ENCODE assay signal across 13 mouse cellular contexts in genomic region chr14:77708354-77709150, GRCm38 (mm10).
DNase-seq lines count a peak whose midpoint lies in the region; ATAC-seq and TF ChIP-seq lines count a peak whose summit lies in the region.
"Had no signal": no experiment of that assay in that cellular context is flagged by ENCODE, and none has a peak within 500 bp of the region (broad histone marks: within the 10 kb centered on the region; RNA-seq: fewer than 3 reads in every experiment).

No protein-coding gene starts in this region.

- no peaks in the 10 kb centered on the region for H3K27me3 ChIP-seq in intestine, postnatal 0 days (replicated peaks; ENCODE audit: control insufficient read depth, insufficient read depth, low read length)
- no peaks in the 10 kb centered on the region for H3K27me3 ChIP-seq in intestine, embryonic 16.5 days (replicated peaks; ENCODE audit: control insufficient read depth, insufficient read depth, low read length)
- no peaks in the 10 kb centered on the region for H3K27me3 ChIP-seq in midbrain, embryonic 14.5 days (ENCODE audit: control insufficient read depth, insufficient read depth, low read length)
- H3K27me3 ChIP-seq in midbrain, embryonic 16.5 days (ENCODE audit: control insufficient read depth, insufficient read depth, low read depth, low read length) = no peaks in the 10 kb centered on the region
- H3K27me3 ChIP-seq in limb, embryonic 14.5 days (ENCODE audit: control insufficient read depth, insufficient read depth, low read length) = no peaks in the 10 kb centered on the region; the same call in 1 of the 2 replicates
- H3K27me3 ChIP-seq: CH12.LX; embryonic facial prominence, embryonic 12.5 days; heart, embryonic 13.5 days; intestine, embryonic 15.5 days had no signal

- no peaks in the 10 kb centered on the region for H3K9me3 ChIP-seq in intestine, postnatal 0 days (ENCODE audit: control insufficient read depth)
- no peaks in the 10 kb centered on the region for H3K9me3 ChIP-seq in intestine, embryonic 16.5 days (ENCODE audit: control insufficient read depth, low read length)
- H3K9me3 ChIP-seq in midbrain, embryonic 14.5 days (ENCODE audit: control insufficient read depth, low read length) = no peaks in the 10 kb centered on the region
- no peaks in the 10 kb centered on the region for H3K9me3 ChIP-seq in midbrain, embryonic 16.5 days (replicated peaks; ENCODE audit: control insufficient read depth, low read length, poor library complexity, severe bottlenecking)
- no peaks in the 10 kb centered on the region for H3K9me3 ChIP-seq in limb, embryonic 14.5 days (ENCODE audit: control insufficient read depth, low read length)
- H3K9me3 ChIP-seq: embryonic facial prominence, embryonic 12.5 days; intestine, embryonic 15.5 days had no signal

- H3K36me3 ChIP-seq in intestine, postnatal 0 days (ENCODE audit: control insufficient read depth, insufficient read depth) = no peaks in the 10 kb centered on the region
- no peaks in the 10 kb centered on the region for H3K36me3 ChIP-seq in intestine, embryonic 16.5 days (ENCODE audit: control insufficient read depth, insufficient read depth, low read length)
- peaks cover 4% of the 10 kb centered on the region; the same call in 1 of the 2 replicates for H3K36me3 ChIP-seq in midbrain, embryonic 14.5 days (ENCODE audit: control insufficient read depth, insufficient read depth, low read length)
- no peaks in the 10 kb centered on the region for H3K36me3 ChIP-seq in midbrain, embryonic 16.5 days (ENCODE audit: control insufficient read depth, insufficient read depth, low read length)
- no peaks in the 10 kb centered on the region for H3K36me3 ChIP-seq in limb, embryonic 14.5 days (ENCODE audit: control insufficient read depth, insufficient read depth, low read length)
- H3K36me3 ChIP-seq: embryonic facial prominence, embryonic 12.5 days; heart, embryonic 13.5 days; intestine, embryonic 15.5 days had no signal

- H3K4me2 ChIP-seq in intestine, postnatal 0 days (replicated peaks; ENCODE audit: low read depth) = no peak overlapping the region
- H3K4me2 ChIP-seq in intestine, embryonic 16.5 days (ENCODE audit: low read depth, low read length) = no peak overlapping the region
- H3K4me2 ChIP-seq in midbrain, embryonic 14.5 days (ENCODE audit: low read length) = no peak overlapping the region
- no peak overlapping the region for H3K4me2 ChIP-seq in midbrain, embryonic 16.5 days (ENCODE audit: low read length)
- H3K4me2 ChIP-seq in limb, embryonic 14.5 days (replicated peaks; ENCODE audit: low read depth, low read length, severe bottlenecking) = no peak overlapping the region
- H3K4me2 ChIP-seq: embryonic facial prominence, embryonic 12.5 days; heart, embryonic 13.5 days; intestine, embryonic 15.5 days had no signal

- no peak for ATAC-seq in intestine, postnatal 0 days
- no peak for ATAC-seq in intestine, embryonic 16.5 days
- ATAC-seq in midbrain, embryonic 14.5 days (ENCODE audit: low FRiP score, low TSS enrichment) = no peak
- ATAC-seq in midbrain, embryonic 16.5 days = no peak
- no peak for ATAC-seq in limb, embryonic 14.5 days (ENCODE audit: low FRiP score, low read depth)
- ATAC-seq: intestine, embryonic 15.5 days had no signal

- H3K27ac ChIP-seq in intestine, postnatal 0 days (ENCODE audit: low read depth, low read length) = no peak overlapping the region
- no peak overlapping the region for H3K27ac ChIP-seq in intestine, embryonic 16.5 days (ENCODE audit: low read length)
- H3K27ac ChIP-seq in midbrain, embryonic 14.5 days (replicated peaks; ENCODE audit: low read depth, low read length) = no peak overlapping the region
- H3K27ac ChIP-seq in midbrain, embryonic 16.5 days (ENCODE audit: low read length) = no peak overlapping the region
- H3K27ac ChIP-seq in limb, embryonic 14.5 days (replicated peaks; ENCODE audit: low read depth, low read length) = no peak overlapping the region
- H3K27ac ChIP-seq: embryonic facial prominence, embryonic 12.5 days; heart, embryonic 13.5 days; intestine, embryonic 15.5 days had no signal

- no peak overlapping the region for H3K4me3 ChIP-seq in intestine, postnatal 0 days (ENCODE audit: low read depth, low read length)
- no peak overlapping the region for H3K4me3 ChIP-seq in intestine, embryonic 16.5 days (ENCODE audit: low read length)
- H3K4me3 ChIP-seq in midbrain, embryonic 14.5 days (replicated peaks; ENCODE audit: low read depth, low read length) = no peak overlapping the region
- H3K4me3 ChIP-seq in midbrain, embryonic 16.5 days (ENCODE audit: low read depth, low read length) = no peak overlapping the region
- H3K4me3 ChIP-seq in limb, embryonic 14.5 days (replicated peaks; ENCODE audit: low read length) = no peak overlapping the region
- H3K4me3 ChIP-seq: embryonic facial prominence, embryonic 12.5 days; heart, embryonic 13.5 days; intestine, embryonic 15.5 days; myocyte had no signal

- no peak for TF ChIP-seq POLR2A in limb, embryonic 14.5 days (IDR thresholded peaks at IDR 0.05; ENCODE audit: borderline replicate concordance, extremely low read depth, insufficient read depth, insufficient read length)

- WGBS in intestine, postnatal 0 days = 48% methylated on average over 12 of the region's 12 CpGs
- 46% methylated on average over 12 of the region's 12 CpGs for WGBS in intestine, embryonic 16.5 days
- WGBS in midbrain, embryonic 14.5 days = 41% methylated on average over 12 of the region's 12 CpGs
- 49% methylated on average over 12 of the region's 12 CpGs for WGBS in midbrain, embryonic 16.5 days
- 46% methylated on average over 12 of the region's 12 CpGs for WGBS in limb, embryonic 14.5 days

- TF ChIP-seq CTCF in intestine, postnatal 0 days (IDR thresholded peaks at IDR 0.05; ENCODE audit: low read depth) = peak; percentile 29; the same call in 1 of the 2 replicates

- DNase-seq in midbrain, embryonic 14.5 days = peak; percentile 54
- peak; percentile 37 for DNase-seq in embryo, embryonic 10 days (ENCODE audit: low spot score)
- DNase-seq in limb, embryonic 14.5 days (ENCODE audit: low spot score) = peak; percentile 24
- no peak for DNase-seq in gastrocnemius, adult 18-20 months (ENCODE audit: low spot score)
- no peak for DNase-seq in lung, postnatal 10 days

- H3K4me1 ChIP-seq in intestine, postnatal 0 days (replicated peaks; ENCODE audit: control insufficient read depth, insufficient read depth, low read length) = no peaks in the 10 kb centered on the region
- no peaks in the 10 kb centered on the region for H3K4me1 ChIP-seq in intestine, embryonic 16.5 days (ENCODE audit: control insufficient read depth, insufficient read depth, low read length)
- H3K4me1 ChIP-seq in midbrain, embryonic 14.5 days (ENCODE audit: control insufficient read depth, insufficient read depth, low read length) = 0 out of 2 replicates have a peak, but pooled peaks cover 4% of the 10 kb centered on the region
- H3K4me1 ChIP-seq in midbrain, embryonic 16.5 days (ENCODE audit: control insufficient read depth, insufficient read depth, low read length) = no peaks in the 10 kb centered on the region; the same call in 1 of the 2 replicates
- H3K4me1 ChIP-seq in limb, embryonic 14.5 days (ENCODE audit: control insufficient read depth, insufficient read depth, low read length) = peaks cover 4% of the 10 kb centered on the region
- H3K4me1 ChIP-seq: intestine, embryonic 15.5 days had no signal

- H3K9ac ChIP-seq in intestine, postnatal 0 days (ENCODE audit: low read depth, low read length) = no peak overlapping the region
- no peak overlapping the region for H3K9ac ChIP-seq in intestine, embryonic 16.5 days (ENCODE audit: low read depth, low read length)
- H3K9ac ChIP-seq in midbrain, embryonic 14.5 days (replicated peaks; ENCODE audit: low read length) = no peak overlapping the region
- no peak overlapping the region for H3K9ac ChIP-seq in midbrain, embryonic 16.5 days (ENCODE audit: low read depth, low read length)
- no peak overlapping the region for H3K9ac ChIP-seq in limb, embryonic 14.5 days (ENCODE audit: low read depth, low read length, severe bottlenecking)
- H3K9ac ChIP-seq: embryonic facial prominence, embryonic 12.5 days; heart, embryonic 13.5 days; intestine, embryonic 15.5 days had no signal

Comparison
In these comparisons a context has a peak if more than half of its experiments do, and no peak if none do; other contexts are left out.
1. DNase-seq: peak in midbrain, embryonic 14.5 days (single experiment), embryo, embryonic 10 days (single experiment) and limb, embryonic 14.5 days (single experiment); none in gastrocnemius, adult 18-20 months (single experiment) and lung, postnatal 10 days (single experiment).